Mouse (Mus musculus) stomach, postnatal 0 days (tissue): Measurements from ENCODE around the gene Tjp1.

ENCODE experiments used
- CTCF ChIP-seq: IDR thresholded peaks from 2 replicates; pipeline ENCODE4 v1.5.1; 2016; ENCODE audit warnings: antibody characterized with exemption, low read depth, mild to moderate bottlenecking, moderate library complexity
- EP300 ChIP-seq: optimal IDR thresholded peaks from 2 replicates; pipeline ENCODE3; 2016; ENCODE audit warnings: antibody characterized with exemption

- TF ChIP-seq CTCF: no peak
- no peak for TF ChIP-seq EP300
These were observed 107.7 kb downstream of the Tjp1 start for GRCm38 (mm10) chr7:65419926-65420325.
